Mouse (Mus musculus) lung, postnatal 0 days (tissue): ENCODE results near the gene Cdca5. TPM values are rescaled to one million over a fixed set of nuclear protein-coding genes. Genes with fewer than 3 reads are reported as not detected.
"Not testable (repeated sequence)": the region's sequence is repeated elsewhere in the genome, so short reads cannot be mapped to it uniquely, and the experiment has no call there.

Source experiments
- ATAC-seq: fragments of 200-750 bp; cut with Nextera tagmentation; 2 replicates; pipeline ENCODE4 v1.8.0; 2017; ENCODE audit warnings: moderate library complexity
- DNase-seq: peaks from one replicate; pipeline ENCODE4 v3.0.0-alpha.2; 2016; ENCODE audit warnings: low spot score
- H3K27ac ChIP-seq: fragments of 300-500 bp; sonication (generic); 2 replicates; pipeline ENCODE4 v1.5.1; 2014; ENCODE audit warnings: antibody characterized with exemption, mild to moderate bottlenecking, low read length, mixed read lengths
- H3K27me3 ChIP-seq: fragments of 300-500 bp; sonication (generic); replicated peaks from 2 replicates; pipeline ENCODE4 v1.6.1; 2014; ENCODE audit warnings: low read length, mixed read lengths; ENCODE audit not compliant: insufficient read depth
- H3K36me3 ChIP-seq: fragments of 300-500 bp; sonication (generic); 2 replicates; pipeline ENCODE4 v1.6.1; 2014; ENCODE audit warnings: low read length, mixed read lengths; ENCODE audit not compliant: insufficient read depth
- H3K4me1 ChIP-seq: fragments of 300-500 bp; sonication (generic); 2 replicates; pipeline ENCODE4 v1.6.1; 2014; ENCODE audit warnings: antibody characterized with exemption, low read depth, low read length, mixed read lengths; ENCODE audit not compliant: insufficient read depth
- H3K4me2 ChIP-seq: fragments of 300-500 bp; sonication (generic); replicated peaks from 2 replicates; pipeline ENCODE4 v1.6.1; 2014; ENCODE audit warnings: low read depth, mild to moderate bottlenecking, low read length, moderate library complexity, mixed read lengths
- H3K4me3 ChIP-seq: fragments of 300-500 bp; sonication (generic); 2 replicates; pipeline ENCODE4 v1.5.1; 2014; ENCODE audit warnings: low read depth, low read length
- H3K9ac ChIP-seq: fragments of 300-500 bp; sonication (generic); replicated peaks from 2 replicates; pipeline ENCODE4 v1.6.1; 2014; ENCODE audit warnings: low read depth, mild to moderate bottlenecking
- H3K9me3 ChIP-seq: fragments of 300-500 bp; sonication (generic); 2 replicates; pipeline ENCODE4 v1.6.1; 2016; ENCODE audit warnings: low read length, mixed read lengths
- CTCF ChIP-seq: IDR thresholded peaks from 2 replicates; pipeline ENCODE4 v1.5.1; 2016; ENCODE audit warnings: antibody characterized with exemption, mild to moderate bottlenecking
- EP300 ChIP-seq: IDR thresholded peaks from 2 replicates; pipeline ENCODE4 v1.6.1; 2016; ENCODE audit warnings: antibody characterized with exemption, mild to moderate bottlenecking, control low read depth
- WGBS: fragments of 180-500 bp; shearing (Covaris S2); extraction: QIAGEN DNeasy Blood & Tissue Kit; methylation state at CpG from one replicate; pipeline ENCODE4 v1.1.7; 2014; 5-methylcytosine and 5-hydroxymethylcytosine counted together
- polyA plus RNA-seq: library from polyadenylated mRNA; unstranded; fragments of >200 nt; fragmentation: Nextera tagmentation; extraction: Ambion mirVana; gene quantifications from 2 replicates; pipeline ENCODE4 v1.2.1, GENCODE M21; 2015

The Cdca5 gene
- polyA plus RNA-seq, 1 experiment from 2014 or later = 2.8 TPM

- no peak for DNase-seq
- Histone ChIP-seq H3K4me1 (no peaks in the 10 kb centered on the region), H3K4me2 (no peak overlapping the region), H3K27me3 (no peaks in the 10 kb centered on the region), H3K9me3 (no peaks in the 10 kb centered on the region), H3K27ac (peak overlapping the region; percentile 26; the same call in 1 of the 2 replicates), H3K36me3 (no peaks in the 10 kb centered on the region), H3K9ac (no peak overlapping the region), H3K4me3 (no peak overlapping the region)
- WGBS = 79% methylated on average over 7 of the region's 7 CpGs
- no peak for ATAC-seq
- TF ChIP-seq EP300 (no peak), CTCF (no peak)
Measured at GRCm38 (mm10) chr19:6132171-6132827, 47.5 kb downstream of the Cdca5 start.

DNA sequence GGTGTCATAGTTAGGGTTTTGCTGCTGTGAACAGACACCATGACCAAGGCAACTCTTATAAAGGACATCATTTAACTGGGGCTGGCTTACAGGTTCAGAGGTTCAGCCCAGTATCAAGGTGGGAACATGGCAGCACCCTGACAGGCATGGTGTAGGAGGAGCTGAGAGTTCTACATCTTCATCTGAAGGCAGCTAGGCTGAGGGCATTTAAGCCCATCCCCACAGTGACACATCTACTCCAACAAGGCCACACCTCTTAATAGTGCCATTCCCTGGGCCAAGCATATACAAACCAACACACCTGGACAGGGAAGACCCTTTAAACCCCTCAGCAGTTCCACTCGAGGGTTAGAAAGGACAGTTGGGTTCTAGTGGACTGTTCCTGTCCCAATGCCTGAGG lies 48.4 kb downstream of the Cdca5 start:
- H3K9me3 ChIP-seq, DNase-seq, H3K4me2 ChIP-seq, H3K36me3 ChIP-seq, H3K4me3 ChIP-seq, ATAC-seq, H3K27me3 ChIP-seq, H3K9ac ChIP-seq, H3K4me1 ChIP-seq, H3K27ac ChIP-seq: not testable (repeated sequence)
- 29% methylated on average over 1 of the region's 1 CpGs for WGBS

DNA sequence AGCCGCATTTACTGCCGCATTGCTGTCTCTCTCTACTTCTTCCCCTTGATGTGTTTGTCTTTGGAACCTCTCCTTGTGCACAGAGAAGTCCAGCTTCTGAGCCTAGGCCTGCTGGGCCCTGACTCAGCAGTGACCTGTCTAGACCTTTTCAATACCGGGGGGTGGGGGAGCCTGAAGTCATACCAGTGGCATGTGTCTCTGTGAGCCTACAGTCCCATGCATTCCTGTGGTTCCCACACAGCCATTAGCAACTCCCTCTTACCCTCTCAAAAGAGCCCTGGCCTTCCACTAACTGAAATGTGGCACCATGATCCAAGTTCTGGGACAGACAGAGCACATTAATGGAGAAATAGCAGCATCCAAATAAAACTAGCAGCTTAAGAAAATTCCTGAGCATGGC lies 51.6 kb downstream of the Cdca5 start:
- ATAC-seq (no peak), DNase-seq (no peak)
- 74% methylated on average over 3 of the region's 3 CpGs for WGBS
- Histone ChIP-seq H3K27me3 (no peaks in the 10 kb centered on the region), H3K9me3 (no peaks in the 10 kb centered on the region), H3K4me3 (no peak overlapping the region), H3K9ac (no peak overlapping the region), H3K27ac (no peak overlapping the region), H3K4me2 (no peak overlapping the region), H3K36me3 (no peaks in the 10 kb centered on the region), H3K4me1 (no peaks in the 10 kb centered on the region; the same call in 1 of the 2 replicates)
- TF ChIP-seq EP300 (no peak), CTCF (no peak)

GRCm38 (mm10) chr19:6139701-6140100 lies 54.9 kb downstream of the Cdca5 start:
- Histone ChIP-seq H3K9me3 (no peaks in the 10 kb centered on the region), H3K4me1 (no peaks in the 10 kb centered on the region; the same call in 1 of the 2 replicates), H3K27ac (no peak overlapping the region), H3K4me3 (no peak overlapping the region), H3K9ac (0 out of 2 replicates have a peak overlapping the region, but pooled peaks have one; percentile 46), H3K36me3 (no peaks in the 10 kb centered on the region), H3K27me3 (no peaks in the 10 kb centered on the region), H3K4me2 (peak overlapping the region; percentile 77; the same call in 1 of the 2 replicates)
- DNase-seq (no peak), ATAC-seq (no peak)
- no peak for TF ChIP-seq EP300
- no peak for TF ChIP-seq CTCF
- 92% methylated on average over 6 of the region's 6 CpGs for WGBS

DNA sequence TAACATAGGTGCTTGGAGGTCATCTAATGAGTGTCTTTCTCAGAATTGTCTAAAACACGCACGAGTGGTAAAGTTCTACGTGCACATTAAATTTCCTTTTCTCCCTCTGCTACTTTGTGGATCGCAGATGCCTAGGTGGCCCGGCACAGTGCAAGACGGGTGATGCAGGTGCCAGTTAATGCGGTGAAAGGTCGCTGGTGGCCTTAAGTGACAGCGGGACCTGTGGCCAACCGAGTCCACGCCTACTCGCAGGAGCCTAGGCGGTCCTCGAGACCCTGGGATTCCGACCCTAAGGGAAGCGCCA lies 55.5 kb downstream of the Cdca5 start:
- H3K27ac ChIP-seq = peak overlapping the region; percentile 92
- DNase-seq (no peak), ATAC-seq (no peak)
- TF ChIP-seq EP300 = no peak
- no peak for TF ChIP-seq CTCF
- H3K36me3 ChIP-seq = no peaks in the 10 kb centered on the region
- WGBS = 5% methylated on average over 16 of the region's 16 CpGs
- no peaks in the 10 kb centered on the region; the same call in 1 of the 2 replicates for H3K4me1 ChIP-seq
- peak overlapping the region; percentile 77 for H3K4me2 ChIP-seq
- peak overlapping the region; percentile 46 for H3K9ac ChIP-seq
- no peaks in the 10 kb centered on the region for H3K27me3 ChIP-seq
- H3K4me3 ChIP-seq = peak overlapping the region; percentile 64
- no peaks in the 10 kb centered on the region for H3K9me3 ChIP-seq

DNA sequence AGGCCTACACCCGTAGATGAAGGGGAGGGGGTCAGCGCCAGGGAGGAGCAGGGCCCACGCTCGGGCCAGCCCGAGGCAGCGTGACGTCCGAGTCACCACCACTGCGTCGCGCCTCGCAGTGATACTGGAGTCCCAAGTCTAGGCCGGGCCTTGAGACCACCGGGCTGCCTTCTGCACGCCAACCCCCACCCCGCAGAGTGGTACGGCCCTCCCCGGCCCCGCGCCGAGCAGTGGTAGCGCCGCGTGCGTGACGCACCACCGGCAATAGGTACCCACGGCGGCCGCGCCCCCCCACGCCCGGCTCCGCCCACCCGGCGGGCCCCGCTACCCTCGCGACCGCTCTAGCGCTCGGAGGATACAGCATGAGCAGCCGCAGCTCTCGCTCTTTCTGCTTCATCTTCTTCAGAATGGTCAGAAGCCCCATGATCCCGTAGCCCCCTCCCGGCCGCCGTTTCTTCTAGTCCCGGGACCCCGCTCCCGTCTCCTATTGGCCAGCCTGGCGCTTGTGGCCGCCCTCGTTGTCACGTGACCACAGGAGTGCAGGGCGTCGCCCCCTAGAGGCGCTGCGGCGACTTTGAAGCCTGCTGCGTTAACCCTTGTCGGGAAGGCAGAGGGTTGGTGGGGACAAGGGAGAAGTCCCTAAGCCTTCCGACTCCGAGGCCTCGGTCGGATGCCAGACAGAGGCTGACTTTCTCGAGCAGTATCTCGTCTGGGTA lies 56.1 kb downstream of the Cdca5 start, which contains the start of gene Batf2:
Batf2 (plus strand) TSS at position 306 of the 716 bp plus-strand sequence.
- Histone ChIP-seq H3K9me3 (no peaks in the 10 kb centered on the region), H3K4me1 (no peaks in the 10 kb centered on the region; the same call in 1 of the 2 replicates), H3K4me3 (peak within 1 kb of the TSS; percentile 64), H3K4me2 (peak within 1 kb of the TSS; percentile 77), H3K36me3 (no peaks in the 10 kb centered on the region), H3K27ac (peak within 1 kb of the TSS; percentile 92), H3K27me3 (no peaks in the 10 kb centered on the region), H3K9ac (peak within 1 kb of the TSS; percentile 46)
- TF ChIP-seq CTCF = peak; percentile 84
- TF ChIP-seq EP300 = no peak
- DNase-seq (peak; percentile 98), ATAC-seq (peak; percentile 95)
- under 1% methylated on average over 68 of the region's 68 CpGs for WGBS
